Mouse (Mus musculus): ENCODE results near the gene Scap.
A peak's percentile ranks its signal among the peaks of the same experiment; 100 is the strongest.

Scap gene

DNA sequence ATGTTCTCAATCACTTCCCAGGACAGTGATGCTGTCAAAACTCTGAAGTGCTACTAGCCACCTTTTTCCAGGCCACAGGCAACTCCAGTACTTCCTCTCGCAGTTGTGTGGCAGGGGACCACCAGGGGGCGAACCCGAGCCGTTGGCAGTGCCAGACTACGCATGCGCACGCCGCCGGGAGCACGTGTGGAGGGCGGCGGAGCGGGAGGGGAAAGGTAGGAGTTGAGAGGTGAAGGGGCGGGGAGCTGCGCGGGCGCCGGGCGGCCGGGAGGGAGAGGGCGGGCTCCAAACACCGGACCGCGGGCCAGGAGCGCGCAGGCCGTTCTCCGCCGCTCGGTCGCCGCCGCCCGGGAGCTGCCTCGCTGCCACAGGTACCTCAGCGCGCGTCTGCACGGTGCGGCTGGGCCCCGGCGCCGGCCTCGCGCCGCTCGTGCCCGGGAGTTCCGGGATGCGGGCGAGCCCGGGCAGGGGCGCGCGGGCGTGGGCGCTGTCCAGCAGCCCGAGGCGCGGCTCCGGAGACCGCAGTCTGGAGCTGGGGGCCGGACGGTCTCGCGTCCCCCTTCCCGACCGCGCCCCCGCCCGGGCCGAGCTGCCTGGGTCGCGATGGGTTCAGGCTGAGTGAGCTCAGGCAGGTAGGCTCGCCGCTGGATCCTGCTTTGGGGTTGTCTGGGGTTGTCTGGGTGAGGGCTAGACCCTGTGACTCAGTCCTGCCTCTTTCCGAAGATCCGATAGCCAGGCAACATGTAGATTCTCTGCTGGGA, at the start of gene Scap:
TSS of gene Scap (plus strand) at position 154 of the 761 bp plus-strand sequence.
- DNase-seq (ENCODE audit: low read depth, low spot score) = peak; percentile 94

DNA sequence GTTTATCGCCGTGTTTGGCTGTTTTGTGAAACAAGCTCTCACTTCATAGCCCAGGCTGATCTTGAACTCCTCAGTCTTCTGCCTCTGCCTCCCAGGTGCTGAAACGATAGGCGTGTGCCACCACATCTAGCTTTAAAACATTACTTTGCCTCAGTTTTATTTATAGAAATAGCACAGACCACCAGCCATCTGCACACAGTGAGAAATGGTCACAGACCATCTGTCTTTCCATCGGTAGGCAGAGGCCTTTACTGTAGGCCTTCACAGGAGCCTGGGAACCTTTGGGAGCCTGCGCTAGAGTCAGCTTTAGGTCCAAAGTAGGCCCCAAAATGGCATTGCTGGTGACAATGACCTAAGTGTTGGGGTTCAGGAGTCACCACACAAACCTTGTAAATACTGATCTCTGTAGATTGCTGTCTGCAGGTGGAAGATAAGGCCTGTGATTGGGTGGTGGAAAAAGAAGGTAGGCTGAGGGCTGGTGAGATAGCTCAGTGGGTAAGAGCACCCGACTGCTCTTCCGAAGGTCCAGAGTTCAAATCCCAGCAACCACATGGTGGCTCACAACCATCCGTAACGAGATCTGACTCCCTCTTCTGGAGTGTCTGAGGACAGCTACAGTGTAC, 48.9 kb upstream of the Scap start:
- no peak for DNase-seq (ENCODE audit: low read depth, low spot score)

DNA sequence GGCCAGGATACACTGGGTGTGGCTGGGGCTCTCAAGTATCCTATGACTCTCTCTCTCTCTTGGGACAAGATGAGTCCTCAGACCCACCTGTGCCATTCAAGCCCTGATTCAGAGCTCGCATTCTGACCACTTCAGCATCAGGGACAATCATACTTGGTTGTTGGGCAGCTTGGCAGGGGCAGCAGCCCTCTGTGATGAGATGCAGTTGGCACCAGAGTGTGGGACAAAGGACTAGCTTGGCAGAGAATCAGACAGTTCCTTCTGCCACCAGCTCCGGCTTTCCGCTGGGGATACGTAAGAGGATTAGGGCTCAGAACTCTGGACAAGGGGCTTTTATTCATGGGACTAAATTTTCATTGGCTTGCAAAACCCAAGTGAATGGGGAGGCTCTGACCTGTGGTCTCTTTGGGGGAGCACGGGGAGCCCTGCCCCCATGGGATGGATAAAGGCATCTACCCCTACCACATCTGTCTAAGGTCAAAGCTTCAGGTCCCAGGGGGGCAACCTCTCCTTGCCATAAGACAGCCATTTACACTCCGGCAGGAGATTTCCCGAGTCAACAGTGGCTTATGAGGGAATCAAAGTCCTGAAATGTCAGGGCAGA, 45.7 kb upstream of the Scap start:
- no peak for DNase-seq (ENCODE audit: low read depth, low spot score)

DNA sequence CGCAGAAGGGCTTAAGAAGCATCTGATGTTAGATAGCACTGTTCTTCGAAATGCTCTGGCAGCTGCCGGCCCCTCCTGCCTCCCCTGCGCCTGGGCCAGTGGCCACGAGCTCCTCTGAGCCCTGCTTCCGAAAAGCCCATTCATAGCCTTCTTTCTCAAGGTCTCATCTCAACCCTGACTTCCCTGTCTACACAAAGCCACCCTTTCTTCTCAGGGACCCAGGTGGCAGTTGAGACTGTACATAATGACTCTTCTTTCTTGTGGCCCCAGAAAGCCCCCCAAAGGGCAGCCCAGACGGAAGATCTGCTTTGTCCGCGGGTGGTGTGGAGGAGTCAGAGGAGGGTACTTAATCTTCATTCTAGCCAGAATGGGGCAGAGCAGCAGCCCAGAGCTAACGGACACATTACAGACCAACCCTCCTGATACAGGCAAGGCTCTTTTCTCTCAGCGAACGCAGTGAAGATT, 39.8 kb upstream of the Scap start:
- no peak for DNase-seq (ENCODE audit: low read depth, low spot score)

DNA sequence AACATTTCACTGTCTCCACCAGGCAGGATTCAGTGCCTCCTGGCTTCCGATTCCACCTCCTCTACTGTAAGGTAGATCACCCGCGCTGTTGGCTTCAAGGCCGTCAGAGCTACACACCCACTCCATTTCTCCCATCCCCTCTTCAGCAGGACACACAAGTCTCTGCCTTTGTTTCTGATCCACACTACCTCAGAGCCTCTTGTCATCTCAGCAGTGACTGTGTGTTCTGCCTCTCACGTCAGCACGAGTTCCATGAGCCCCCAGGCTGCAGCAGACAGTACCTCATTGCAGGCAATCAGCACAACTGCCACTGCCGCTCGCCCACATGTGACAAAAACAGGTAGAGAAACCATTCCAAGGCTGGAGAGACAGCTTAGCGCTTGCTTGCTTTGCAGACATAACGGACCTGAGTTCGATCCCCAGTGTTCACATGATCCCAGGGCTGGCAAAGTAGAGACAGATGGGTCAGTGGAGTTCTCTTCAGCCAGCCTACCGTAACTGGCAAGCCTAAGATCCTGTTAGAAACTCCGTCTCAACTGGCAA, 39.1 kb upstream of the Scap start:
- no peak for DNase-seq (ENCODE audit: low read depth, low spot score)

DNA sequence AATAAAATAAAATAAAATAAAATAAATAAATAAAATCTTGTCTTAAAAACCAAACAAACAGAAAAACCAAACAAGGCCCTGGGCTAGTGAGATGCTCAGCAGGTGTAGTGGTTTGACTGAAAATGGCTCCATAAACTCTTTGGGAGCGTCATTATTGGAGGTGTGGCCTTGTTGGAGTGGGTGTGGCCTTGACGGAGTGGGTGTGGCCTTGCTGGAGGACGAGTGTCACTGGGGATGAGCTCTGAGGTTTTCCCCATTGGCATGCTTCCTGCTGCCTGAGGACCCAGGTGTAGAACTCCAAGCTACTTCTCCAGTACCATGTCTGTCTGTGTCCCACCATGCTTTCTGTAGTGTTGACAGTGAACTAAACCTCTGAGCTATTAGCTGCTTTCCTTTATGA, 38.3 kb upstream of the Scap start:
- DNase-seq (ENCODE audit: low read depth, low spot score) = no peak

DNA sequence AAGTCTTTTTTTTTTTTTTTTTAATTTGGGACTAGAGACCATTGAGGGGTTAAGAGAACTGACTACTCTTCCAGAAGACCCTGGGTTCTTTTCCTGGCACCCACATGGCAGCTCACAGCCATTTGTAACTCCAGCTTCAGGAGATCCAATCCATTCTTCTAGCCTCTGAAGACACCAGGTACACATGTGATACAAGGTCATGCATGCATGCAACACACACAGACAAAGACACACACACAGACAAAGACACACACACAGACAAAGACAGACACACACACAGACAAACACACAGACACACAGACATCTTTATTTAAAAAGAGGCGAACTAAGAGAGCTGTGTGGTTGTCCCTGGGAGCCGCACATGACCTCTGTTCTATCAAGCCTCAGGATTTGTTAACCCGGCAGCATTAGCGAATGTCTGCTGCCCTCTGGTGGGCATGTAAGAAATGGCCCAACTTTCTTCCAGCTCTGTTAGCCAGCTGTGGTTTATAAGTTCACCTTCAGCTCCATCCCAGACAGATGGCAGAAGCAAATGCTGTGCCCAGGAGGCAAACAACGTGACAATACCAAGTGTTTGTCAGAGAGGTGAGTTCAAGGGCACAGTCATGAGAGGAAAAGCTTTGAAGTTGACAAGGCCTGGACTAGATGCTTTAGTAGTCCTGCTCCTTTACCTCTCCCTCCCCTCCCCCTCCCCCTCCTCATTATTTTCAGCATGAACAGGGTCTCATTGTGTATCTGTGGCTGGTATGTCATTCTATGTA, 36.0 kb upstream of the Scap start:
- DNase-seq (ENCODE audit: low read depth, low spot score) = peak; percentile 67

DNA sequence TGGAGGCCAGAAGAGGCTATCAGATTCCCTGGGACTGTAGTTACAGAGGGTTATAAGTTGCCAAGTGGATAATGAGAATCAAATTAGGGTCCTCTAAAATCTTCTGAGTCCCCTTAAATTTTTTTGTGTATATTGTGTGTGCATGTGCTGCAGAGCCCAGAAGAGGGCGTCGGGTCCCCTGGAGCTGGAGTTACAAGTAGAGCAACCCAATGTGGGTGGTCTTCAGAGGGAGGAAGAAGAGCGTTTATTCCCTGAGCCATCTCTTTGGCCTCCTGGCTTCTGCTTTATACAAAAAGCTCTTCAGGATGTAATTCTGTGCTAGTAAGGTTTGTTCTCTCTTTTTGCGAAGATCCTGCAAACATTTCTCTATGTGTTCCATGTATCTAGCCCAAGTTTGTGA, 28.6 kb upstream of the Scap start:
- DNase-seq (ENCODE audit: low read depth, low spot score) = no peak

DNA sequence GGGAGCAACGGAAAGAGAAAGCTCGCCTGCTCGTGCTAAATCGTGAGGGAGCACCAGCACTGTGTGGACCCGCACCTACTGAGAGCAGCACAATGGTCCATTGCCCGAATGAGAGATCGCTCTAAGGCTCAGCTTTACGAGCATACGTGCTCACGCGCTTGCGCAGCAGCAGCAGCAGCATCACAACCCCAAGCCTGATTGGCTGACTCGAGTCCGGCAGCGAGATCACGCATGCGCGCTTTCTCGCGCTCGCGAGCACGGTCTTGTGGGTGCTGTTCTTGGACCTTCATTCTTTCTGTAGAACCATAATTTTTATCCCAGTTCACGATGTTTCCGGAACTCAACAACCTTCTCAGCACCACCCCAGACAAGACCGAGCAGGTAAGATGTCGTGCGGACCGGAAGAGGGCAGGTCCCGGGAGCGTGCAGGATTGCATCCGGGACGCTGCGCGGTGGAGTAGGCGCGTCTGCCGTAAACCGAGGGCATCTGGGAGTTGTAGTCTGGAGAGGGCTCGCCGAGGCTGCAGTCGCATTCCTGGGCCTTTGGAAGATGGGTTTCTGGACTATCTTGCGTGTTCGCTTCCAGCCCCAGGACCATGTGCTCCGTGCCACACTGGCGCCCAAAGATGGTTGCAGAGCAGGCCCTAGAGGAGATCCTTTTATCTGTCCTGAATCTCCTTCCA, 28.0 kb upstream of the Scap start, which contains the start of gene Elp6:
TSS of gene Elp6 (plus strand) at position 205 of the 683 bp plus-strand sequence.
- DNase-seq (ENCODE audit: low read depth, low spot score) = peak; percentile 95

DNA sequence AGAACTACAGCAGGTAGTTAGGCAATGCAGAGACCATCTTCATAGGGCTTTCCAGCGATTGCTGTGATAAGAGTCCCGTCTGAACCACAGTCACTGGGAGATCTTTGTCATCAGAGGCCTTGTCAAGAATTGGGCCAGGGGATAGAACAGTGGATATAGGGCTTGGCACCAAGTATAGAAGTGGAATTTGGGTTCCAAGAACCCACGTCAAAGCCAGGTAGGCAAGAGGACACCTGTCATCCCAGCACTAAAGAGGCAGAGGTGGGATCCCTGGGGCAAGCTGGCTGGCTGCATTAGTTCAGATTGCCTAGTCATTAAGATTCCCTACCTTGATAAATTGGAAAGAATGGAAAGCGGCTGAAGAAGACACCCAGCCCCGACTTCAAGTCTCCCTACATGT, 26.7 kb upstream of the Scap start:
- DNase-seq (ENCODE audit: low read depth, low spot score) = no peak

DNA sequence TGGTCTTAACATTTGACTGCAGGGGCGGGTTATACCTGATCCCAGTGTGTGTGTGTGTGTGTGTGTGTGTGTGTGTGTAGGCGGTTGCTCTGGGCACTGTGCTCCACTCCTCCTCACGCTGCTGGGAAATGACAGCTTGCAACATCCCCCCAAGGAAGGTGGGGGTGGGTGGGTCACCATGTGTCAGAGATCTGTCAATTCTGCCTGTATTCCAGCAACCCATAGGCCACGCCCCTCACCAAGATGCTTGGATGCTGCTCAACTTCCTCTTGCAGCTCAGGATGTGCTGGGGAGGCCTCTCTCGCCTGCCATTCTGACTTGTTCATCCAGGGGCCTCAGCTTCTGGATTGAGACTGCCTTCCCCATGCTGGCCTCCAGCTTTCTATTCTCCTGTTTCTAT, 18.4 kb upstream of the Scap start:
- no peak for DNase-seq (ENCODE audit: low read depth, low spot score)

DNA sequence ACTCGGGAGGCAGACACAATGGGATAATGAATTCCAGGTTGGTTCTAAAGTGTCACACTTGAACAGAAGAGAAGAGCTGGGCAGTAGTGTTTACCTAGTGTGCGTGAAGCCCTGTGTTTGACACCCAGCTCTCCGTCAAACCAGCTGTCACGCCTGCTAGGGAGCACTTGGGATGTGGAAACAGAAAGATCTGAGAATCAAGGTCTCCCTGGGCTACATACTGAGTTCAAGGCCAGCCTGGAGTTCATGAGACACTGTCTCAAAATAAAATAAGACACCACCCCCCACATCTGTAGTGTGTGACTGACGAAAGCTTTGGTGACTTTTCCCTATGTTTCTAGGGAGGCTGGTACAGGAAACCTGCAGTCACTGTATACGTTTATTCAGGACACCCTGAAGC, 17.7 kb upstream of the Scap start:
- no peak for DNase-seq (ENCODE audit: low read depth, low spot score)

DNA sequence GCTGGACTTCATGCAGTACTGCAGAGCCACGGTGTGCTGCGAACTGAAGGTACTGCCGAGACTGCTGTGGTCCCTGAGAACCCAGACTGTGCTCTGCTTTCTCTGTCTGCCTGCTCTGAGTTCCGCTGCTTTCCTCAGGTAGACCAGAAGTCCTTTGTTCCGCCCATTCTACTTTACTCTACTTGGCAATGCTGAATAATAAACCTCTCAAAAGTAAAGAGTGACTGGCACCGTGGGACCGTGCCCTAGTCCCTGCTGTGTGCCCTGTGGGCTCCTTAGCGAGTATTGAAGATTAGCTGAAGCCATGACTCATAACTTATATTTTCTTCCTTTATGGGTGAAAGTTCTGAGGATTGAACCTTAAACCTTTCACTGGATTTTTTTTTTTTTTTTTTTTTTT, 17.2 kb upstream of the Scap start:
- DNase-seq (ENCODE audit: low read depth, low spot score) = no peak

DNA sequence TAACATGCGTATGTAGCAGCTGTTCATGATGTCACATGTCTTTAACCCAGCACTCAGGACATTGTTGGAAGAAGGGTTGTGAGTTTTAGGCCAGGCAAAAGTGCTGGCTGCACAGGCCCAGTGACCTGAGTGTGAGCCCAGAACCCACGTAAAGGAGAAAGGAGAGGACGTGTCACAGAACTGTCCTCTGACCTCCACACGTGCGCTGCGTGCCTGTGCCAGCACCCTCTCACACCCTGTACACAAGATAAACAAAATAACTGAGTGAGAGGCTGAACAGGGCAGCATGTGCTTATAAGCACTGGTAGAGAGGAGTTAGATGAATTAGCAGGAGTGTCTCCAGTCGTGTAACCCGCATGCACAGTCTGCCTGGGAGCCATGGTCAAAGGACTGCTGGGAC, 16.6 kb upstream of the Scap start:
- no peak for DNase-seq (ENCODE audit: low read depth, low spot score)

DNA sequence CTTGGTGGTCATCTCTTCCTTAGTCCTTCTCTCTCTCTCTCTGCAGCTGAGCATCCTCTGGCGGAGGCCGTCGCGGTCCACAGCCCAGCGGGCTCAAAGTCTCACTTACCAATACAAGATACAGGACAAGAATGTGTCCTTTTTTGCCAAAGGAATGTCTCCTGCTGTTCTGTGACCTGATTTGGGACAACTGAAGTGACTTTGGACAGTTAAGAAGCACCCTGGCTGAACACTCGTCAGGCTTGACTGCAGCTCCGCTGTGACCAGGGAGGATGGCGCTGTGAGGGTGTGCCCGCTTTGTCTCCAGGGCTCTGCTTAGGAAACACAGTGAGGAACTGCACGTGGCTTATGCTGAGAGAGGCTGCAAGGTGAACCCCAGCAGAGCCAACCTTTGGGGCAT, 12.3 kb upstream of the Scap start:
- DNase-seq (ENCODE audit: low read depth, low spot score) = no peak

DNA sequence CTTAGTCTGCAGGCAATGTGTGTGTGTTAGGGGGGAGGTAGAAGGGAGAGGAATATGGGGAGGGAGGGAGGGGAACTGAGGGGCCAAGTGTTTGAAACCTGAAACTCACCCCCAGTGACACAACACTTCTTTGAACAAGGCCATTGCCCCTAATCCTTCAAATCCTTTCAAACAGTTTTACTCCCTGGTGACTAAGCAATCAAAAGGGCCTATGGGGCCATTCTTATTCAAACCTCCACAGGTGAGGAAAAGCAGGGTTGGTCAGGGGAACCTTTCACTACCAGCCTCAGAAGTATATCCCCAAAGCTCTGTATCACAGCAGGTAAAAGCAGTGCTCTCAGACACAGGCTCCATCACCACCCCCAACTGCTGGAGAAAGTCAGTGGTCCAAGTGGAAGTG, 10.1 kb upstream of the Scap start:
- no peak for DNase-seq (ENCODE audit: low read depth, low spot score)

DNA sequence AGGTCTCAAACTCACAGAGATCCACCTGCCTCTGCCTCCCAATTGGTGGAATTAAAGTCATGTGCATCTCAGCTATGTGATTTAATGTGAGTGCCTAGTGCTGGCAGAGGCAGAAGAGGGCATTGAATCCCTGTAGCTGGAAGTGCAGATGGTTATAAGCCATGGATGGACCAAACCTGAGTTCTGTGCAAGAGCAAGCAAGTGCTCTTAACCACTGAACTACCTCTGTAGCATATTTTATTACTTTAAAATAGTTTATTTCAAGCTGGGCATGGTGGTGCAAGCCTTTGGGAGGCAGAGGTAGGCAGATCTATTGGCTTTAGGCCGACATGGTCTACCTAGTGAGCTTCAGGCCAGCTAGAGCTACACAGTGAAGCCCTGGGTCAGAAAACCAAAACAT, 8.9 kb upstream of the Scap start:
- no peak for DNase-seq (ENCODE audit: low read depth, low spot score)

DNA sequence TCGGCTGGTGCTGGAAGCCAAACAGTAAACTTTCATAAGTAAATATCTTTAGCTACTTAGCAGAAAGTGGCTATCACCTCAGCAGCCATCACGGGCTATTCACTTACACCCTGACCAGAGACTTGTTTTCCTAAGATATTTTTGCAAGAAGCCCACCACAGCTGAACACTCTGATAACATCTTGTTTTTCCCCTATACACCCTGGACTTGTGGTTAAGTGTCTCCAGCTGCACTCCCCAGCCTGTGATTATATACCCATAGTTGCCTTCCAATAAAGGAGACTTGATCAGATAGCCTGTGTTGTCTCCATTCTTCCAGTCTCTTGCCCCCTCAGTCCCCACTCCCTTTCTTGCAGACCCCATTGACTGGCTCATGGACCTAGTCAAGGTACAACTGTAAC, 4.9 kb upstream of the Scap start:
- DNase-seq (ENCODE audit: low read depth, low spot score) = no peak

DNA sequence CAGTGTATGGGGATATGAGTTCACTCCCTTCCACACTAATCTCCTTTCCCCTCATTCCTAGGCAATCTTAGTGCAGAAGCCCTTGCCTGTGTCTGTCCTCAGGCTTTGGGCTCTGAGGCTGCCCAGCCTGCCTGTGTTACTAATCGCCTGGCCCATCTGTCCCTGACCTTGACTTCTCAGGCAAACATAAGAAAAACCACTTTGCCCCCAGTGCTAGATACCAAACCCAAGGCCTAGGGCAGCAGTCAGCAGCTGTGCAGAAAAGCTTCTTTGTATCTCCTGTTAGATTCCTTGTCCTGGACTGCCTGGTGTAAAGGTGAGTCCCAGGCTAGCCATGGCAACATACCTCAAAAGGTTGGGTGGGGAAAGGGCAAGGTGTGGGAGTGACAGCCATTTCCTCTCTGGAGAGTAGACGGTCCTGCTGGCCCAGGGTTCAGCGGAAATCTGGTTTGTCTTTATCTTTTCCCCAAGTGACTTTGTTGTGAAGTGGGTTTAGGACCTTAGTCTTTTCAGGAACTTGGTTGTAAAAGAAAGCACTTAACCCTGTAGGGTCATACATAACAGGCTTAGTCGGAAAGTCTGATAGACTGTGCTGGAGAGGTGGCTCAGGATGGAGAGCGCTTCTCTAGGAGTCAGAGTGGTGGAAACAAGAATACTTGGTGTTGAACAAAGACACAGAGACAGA, 4.0 kb upstream of the Scap start:
- no peak for DNase-seq (ENCODE audit: low read depth, low spot score)

DNA sequence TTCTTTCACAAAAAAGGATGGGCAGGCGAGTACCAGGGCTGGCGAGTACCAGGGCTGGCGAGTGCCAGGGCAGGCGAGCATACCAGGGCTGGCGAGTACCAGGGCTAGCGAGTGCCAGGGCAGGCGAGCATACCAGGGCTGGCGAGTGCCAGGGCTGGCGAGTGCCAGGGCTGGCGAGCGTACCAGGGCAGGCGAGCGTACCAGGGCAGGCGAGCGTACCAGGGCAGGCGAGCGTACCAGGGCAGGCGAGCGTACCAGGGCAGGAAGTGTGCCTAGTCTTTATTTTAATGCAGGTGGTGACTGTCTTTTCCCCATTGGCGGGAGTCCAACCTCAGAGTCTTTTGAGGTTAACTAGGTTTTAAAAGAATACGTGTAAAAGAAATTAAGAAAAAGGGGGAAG, 3.4 kb upstream of the Scap start:
- DNase-seq (ENCODE audit: low read depth, low spot score) = no peak

DNA sequence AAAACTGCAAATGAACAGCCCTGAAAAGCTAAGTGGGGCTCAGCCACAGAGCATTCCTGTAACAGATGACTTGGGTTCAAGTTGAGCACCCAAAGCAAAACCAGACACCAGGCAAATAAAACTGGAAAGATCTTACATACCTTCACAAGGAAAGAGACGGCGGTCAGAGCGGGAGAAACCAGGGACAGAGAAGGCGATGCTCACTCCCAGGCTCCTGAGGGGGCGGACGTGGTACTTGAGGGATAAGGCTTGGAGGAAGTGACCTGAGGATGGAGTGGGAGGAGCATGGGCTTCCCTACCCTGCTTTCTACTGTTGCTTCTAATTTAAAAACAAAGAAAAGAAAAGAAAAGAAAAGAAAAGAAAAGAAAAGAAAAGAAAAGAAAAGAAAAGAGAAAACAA, 2.7 kb upstream of the Scap start:
- DNase-seq (ENCODE audit: low read depth, low spot score) = no peak
